In the genomic region with DNA sequence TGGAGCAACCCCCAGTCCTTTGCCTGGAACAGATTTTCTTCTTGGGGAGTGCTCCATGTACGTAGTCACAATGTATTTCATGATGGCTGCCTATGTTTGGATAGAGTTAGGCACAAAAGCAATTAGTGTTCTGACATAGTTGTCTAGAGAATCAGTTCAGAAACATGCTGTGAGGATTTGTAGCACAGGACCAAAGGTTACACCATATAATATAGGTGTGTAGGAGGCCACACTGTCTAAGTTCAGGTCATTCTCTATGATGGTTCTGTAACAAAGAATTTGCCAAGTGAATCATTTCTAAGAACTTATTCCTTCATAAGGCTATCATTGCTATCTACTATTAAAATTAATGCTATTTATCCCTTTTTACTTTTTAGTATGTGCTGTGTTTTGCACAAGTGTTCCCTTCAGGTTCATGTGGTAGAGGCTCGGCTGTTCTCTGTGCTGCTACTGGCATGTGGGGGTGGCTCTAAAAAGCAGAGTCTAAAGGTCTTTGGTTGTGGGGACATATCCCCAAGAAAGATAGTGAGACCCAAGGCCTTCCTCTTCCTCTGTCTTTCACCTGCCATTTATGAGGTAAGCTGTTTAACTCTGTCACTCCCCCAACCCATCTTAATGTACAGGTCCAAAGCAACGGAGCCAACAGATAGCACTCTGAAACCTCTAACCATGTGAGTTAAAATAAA, we compare ENCODE assay signal across 16 mouse cellular contexts. TPM values are rescaled to one million over a fixed set of nuclear protein-coding genes. Genes with fewer than 3 reads are reported as not detected.
"Had no signal": no experiment of that assay in that cellular context is flagged by ENCODE, and none has a peak within 500 bp of the region (broad histone marks: within the 10 kb centered on the region; RNA-seq: fewer than 3 reads in every experiment).

No protein-coding gene starts in this region.

- H3K36me3 ChIP-seq: neural tube, embryonic 15.5 days; stomach, embryonic 15.5 days had no signal

- H3K27me3 ChIP-seq: stomach, embryonic 15.5 days had no signal

- H3K4me3 ChIP-seq: neural tube, embryonic 15.5 days; stomach, embryonic 15.5 days had no signal

- H3K9ac ChIP-seq: neural tube, embryonic 15.5 days; stomach, embryonic 15.5 days had no signal

- H3K4me2 ChIP-seq: neural tube, embryonic 15.5 days; stomach, embryonic 15.5 days had no signal

- H3K27ac ChIP-seq: neural tube, embryonic 15.5 days; stomach, embryonic 15.5 days; stomach, postnatal 0 days had no signal

- DNase-seq: retina, postnatal 1 day; right cerebral cortex, adult 18-20 months; right cerebral cortex, postnatal 14 days; right cerebral cortex, postnatal 25 days; right cerebral cortex, postnatal 4 days; spleen, adult 18-20 months; thymus, adult 18-20 months; thymus, adult 2 months; thymus, postnatal 14 days; thymus, postnatal 25 days; thymus, postnatal 36 days; thymus, postnatal 4 days had no signal

- H3K9me3 ChIP-seq: neural tube, embryonic 15.5 days; stomach, embryonic 15.5 days had no signal

RNA-seq across cellular contexts. Expression of a gene that starts 3.8 kb away (rescaled TPM):
- total RNA-seq: neutrophil, adult 5-6 weeks had no signal
